Mouse (Mus musculus): ENCODE measurements around the gene Kansl1l.

- TF ChIP-seq POLR2A (IDR thresholded peaks at IDR 0.05; ENCODE audit: low read depth, low read length) (no peak), CTCF (conservative IDR thresholded peaks at IDR 0.05; ENCODE audit: insufficient read depth, insufficient read length, low read depth, low read length) (no peak)
These were observed 124.5 kb downstream of the Kansl1l start for GRCm38 (mm10) chr1:66692780-66693392.

Measured in kidney, adult 2 months (tissue).